Mouse (Mus musculus) urinary bladder, postnatal 4 days (tissue): ENCODE data around the gene Tasp1.
"Not testable (repeated sequence)": the region's sequence is repeated elsewhere in the genome, so short reads cannot be mapped to it uniquely, and the experiment has no call there.

Experiments used
- DNase-seq, 2 experiments: peaks; one replicate each; pipeline ENCODE4 v3.0.0; 2021 to 2022; ENCODE audit warnings: low spot score in 2 of 2

Gene Tasp1

DNA sequence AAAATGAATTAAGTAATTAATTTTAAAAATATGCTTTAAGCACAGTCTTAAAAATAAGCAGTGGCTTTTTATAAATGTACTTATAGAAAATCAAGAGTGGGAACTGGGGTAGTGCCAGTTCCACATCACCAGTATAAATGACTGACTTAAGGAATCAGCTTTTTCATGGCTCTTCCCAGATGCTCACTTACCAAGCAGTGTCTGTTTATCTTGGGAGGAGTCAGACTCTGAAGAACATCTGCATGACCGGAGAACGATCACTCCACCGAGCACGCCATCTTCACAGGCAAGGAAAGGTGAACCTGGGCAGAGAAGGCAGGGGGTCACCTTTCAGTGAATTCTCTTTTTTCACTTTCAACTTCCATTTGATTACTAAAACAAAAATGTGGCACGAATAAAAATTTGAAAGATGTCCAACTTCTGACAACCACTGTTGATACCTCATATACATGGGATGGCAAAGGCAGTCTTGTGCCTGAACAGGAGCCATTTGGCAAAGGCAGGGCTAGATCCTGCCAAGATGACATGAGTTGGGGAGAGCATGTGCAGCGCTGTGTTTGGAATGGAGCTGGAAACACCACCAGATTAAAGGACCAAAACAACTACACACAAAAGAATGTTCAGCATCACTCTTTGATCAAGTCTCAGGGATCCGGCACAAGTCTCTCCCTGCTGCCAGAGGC, 182.9 kb downstream of the Tasp1 start:
- no peak for DNase-seq

GRCm38 (mm10) chr2:139878052-139878621, 188.5 kb downstream of the Tasp1 start:
- DNase-seq = no peak

DNA sequence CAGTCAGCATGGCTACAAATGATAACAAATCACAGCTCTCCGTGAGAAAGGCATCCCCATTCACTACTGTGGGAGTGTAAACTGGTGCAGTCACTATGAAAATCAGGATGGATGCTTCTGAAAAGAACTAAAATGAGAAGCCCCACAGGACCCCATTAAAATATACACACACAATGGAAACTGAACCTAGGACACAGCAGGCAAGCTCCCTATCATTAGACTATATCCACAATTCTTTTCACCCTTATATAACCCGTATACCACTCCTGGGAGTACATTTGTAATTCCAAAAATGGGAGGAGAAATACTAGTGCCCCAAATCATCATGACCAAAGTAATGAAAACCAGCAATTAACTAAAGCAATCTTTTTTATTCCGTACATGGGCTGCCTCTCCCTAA, 190.7 kb downstream of the Tasp1 start:
- no peak for DNase-seq

GRCm38 (mm10) chr2:139874173-139874572, 192.4 kb downstream of the Tasp1 start:
- DNase-seq = no peak

GRCm38 (mm10) chr2:139873762-139874161, 192.8 kb downstream of the Tasp1 start:
- no peak for DNase-seq

DNA sequence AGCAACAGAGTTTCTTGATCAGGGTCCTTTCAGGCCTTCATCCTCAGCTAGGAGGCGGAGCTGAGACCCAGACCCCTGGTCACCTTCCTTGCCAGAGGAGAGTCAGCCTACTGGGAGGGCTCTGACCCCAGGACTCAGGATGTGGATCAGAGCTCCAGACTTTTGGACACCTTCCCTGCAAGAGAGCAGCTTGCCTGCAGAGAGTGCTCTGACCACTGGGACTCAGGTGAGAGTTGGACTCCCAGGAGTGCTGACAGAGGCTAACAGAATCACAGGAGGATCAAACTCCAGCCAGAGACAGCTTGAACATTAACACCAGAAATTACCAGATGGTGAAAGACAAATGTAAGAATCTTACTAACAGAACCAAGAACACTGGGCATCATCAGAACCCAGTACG, 197.5 kb downstream of the Tasp1 start:
- DNase-seq = not testable (repeated sequence)

- DNase-seq = not testable (repeated sequence)
Measured at GRCm38 (mm10) chr2:139863396-139863795, 203.2 kb downstream of the Tasp1 start.

DNA sequence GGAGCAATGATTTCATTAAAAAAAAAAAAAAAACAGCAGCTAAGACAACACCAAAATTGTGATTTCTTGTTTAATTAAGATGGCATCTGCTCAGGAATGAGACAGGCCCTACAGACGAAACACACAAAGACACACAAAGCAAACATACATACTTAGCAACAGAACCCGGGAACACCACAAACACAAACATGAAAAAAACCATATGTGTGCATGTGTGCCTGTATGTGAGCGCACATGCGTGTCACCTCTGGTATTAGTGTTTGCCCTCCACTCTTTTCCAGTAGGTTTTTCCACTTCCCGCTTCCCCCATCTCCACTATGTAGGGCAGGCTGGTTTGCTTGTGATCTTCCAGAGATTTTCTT, 206.5 kb downstream of the Tasp1 start:
- DNase-seq = no peak

DNA sequence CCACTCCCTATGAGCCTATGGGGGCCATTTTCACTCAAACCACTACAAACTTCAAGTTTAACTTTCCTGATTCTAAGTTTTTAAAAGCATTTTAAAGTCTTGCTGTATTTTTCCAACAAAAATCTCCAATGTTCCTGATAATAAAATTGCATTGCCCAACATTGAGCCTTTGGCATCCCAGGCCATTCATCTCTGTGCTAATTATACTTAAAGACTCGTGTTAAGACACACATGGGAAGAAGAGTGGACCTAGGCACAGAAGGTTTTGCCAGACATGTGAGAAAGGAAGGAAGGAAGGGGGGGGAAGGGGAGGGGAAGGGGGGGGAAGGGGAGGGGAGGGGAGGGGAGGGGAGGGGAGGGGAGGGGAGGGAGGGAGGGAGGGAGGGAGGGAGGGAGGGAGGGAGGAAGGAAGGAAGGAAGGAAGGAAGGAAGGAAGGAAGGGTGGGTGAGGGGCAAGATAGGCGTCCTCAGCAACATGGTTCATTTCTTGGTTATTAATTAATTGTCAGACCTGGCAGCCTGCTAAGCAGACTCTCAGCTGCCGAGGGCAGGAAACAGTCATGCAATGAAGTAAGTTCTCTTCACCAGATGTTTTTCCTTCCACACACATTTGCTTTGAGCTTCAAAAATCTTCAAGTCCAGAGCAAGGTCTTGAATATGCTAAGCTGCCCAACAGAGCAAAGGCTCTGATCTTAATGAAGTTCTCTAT, 207.0 kb downstream of the Tasp1 start:
- DNase-seq = no peak

- DNase-seq = no peak
Measured at GRCm38 (mm10) chr2:139849621-139850020, 217.0 kb downstream of the Tasp1 start.

DNA sequence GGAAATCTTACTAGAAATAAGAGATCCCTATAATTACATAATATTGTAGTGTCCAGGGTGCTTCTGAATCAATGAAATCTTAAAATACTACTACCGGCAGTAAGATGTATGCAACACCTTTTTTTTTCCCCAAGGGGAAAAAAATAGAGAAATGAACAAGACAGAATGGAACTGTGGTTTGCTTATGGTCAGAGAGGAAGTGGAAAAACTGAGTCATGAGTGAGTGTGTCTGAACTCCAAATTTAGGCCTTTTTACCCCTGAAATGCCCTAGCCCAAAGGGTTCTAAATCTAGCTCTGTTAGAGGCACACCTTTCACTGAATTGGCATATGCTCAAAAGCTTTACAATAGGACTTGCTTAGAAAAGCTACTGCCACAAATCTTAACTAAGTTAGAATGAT, 225.2 kb downstream of the Tasp1 start:
- DNase-seq = no peak

GRCm38 (mm10) chr2:139840941-139841340, 225.7 kb downstream of the Tasp1 start:
- DNase-seq = no peak

DNA sequence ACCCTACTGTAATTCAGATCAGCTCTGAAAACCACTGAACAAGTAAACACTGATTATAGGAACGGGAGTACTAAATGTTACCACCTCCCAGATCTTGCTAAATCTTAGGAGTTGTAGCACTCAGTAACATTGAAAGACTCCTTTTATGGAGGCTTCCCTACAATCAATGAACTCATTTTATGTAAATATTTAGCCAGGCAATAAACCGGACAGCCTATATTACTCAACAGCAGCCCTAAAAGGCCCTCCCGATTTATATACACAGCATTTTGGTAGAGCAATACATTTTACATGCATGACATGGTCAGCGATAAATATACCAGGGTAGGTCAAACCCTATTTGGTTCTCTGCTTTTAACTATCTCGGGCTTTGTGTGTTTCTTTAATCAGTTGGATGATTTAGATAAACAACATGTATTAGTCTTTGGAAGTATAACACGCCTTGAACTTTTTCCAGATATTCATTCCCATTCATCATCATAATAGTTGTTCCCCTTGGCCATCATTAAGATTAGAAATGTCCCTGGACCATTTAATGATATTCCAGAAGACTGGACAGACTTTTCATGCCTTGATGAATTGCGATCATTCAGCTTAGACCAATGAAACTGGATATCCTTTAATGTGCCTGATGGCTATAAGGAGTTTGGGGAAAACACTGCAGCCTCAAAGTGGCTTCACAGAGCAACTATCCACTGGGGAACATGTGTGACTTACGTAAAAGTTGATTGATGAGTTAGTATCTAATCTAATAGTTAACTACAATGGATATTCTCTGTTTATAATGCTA, 244.8 kb downstream of the Tasp1 start:
- no peak for DNase-seq

DNA sequence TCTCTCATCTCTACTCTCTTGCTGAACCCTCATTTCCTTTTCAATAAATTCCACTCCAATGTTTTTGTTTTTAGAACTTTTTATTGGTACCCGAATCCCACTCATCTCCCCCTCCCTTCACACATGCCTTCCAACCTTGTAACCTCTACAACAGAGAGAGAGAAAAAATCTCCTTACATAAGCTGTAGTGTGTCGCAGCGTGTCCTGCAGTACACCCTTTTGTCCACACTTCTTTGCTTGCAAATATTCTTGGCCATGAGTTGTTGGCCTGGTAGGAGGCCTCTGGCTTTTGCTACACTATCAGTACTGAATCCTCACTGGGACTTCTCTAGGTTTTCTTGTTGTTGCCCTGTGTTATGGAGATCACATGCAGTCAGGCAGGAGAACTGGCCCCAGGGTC, 249.3 kb downstream of the Tasp1 start:
- DNase-seq = no peak

DNA sequence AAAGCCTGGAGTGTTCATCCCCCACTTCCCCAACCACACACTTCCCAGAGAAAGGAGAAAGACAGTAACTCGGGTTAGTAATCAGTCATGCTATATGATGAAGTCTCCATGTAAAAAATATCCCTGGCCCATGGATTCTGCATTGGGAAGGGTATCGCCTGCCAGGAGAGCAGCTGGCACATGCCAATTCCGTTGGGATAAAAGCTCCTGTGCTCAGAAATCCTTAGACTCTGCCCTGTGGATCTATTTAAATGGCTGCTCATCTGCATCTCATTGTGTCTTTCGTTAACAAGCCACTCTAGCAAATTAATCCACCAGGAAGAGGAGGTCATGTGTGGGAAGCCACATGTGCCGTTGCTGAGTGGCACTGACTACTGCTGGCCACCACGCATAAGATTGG, 258.7 kb downstream of the Tasp1 start:
- DNase-seq = no peak

DNA sequence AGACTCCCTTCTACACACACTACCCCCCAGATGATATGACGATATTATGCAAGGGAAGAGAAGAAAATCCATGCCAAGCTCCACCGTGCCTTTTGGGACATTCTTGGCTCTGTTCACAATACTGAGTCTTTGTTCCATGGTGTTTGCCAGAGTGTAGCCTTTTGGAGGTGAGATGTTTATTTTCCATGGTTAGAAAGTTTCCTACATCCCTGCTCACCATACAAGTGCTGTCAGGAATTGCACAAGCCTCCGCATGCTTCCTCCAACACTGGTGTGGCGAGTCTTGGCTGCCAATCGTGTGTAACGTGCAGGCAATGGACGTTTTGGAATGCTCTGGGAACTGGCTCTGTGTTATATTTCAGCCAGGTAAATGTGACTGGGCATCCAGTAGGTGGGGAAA, 262.6 kb downstream of the Tasp1 start:
- DNase-seq = no peak

GRCm38 (mm10) chr2:139792345-139793120, 274.1 kb downstream of the Tasp1 start:
- peak in 1 of 2 experiments; percentile 43 for DNase-seq

GRCm38 (mm10) chr2:139788658-139789057, 277.9 kb downstream of the Tasp1 start:
- DNase-seq = no peak

DNA sequence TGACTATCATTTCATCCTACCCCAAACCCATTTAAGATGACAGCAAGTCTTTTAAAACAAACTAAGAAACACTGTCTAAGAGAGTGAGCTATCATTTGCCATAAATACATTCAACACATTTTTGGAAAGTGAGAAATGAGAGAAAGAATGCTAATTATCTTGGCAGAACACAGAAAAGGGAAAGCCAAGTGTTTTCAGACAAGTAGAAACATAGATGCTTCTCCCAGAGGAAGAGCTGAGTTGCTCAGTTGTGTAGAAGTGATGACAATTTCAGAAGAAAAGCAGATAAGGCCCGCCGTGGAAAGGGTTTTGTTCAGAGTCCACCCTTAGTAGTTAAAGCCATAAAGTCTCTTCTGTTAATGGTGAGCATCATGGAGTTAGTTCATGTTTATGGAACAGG, 281.7 kb downstream of the Tasp1 start:
- no peak for DNase-seq

DNA sequence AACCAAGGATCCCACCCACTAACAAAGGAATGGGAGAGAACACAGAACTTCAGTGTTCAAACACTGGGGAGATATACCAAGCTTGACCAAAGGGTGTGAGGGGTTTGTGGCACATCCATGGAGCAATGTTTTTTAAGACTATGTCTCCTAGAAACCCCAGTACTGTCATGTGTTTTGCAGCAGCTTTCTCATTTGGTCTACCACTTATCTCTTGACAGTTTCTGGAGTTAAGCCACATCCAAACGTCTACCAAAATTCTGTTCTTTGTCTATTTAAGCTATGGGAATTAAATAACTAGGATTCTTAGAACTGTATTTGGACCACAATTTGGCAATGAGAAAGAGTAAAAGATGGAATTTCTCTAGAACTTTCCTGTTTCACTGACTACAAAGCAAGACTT, 282.1 kb downstream of the Tasp1 start:
- DNase-seq = no peak
